Mouse (Mus musculus): ENCODE results near the gene Myd88.

DNA sequence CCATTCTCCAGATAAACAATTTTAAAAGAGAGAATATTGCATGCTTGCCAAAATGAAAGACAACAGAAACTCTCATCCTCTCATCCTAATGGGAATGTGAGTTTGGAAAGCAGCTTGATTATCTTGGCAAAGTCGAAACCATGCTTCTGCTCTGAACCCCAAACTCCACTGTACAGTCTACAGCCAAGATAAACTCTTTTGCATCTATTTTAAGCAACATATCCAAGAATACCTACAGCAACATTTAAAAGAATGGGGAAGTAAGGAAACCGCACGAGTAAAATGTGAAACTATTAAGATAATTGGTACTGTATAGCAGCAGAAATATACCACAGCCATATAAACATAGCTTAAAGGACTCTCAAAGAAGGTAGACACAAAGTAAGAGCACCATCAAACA, 12.7 kb downstream of the Myd88 start:
- TF ChIP-seq GATA1 (IDR thresholded peaks at IDR 0.05; ENCODE audit: borderline replicate concordance, low read length) (no peak), POLR2AphosphoS5 (IDR thresholded peaks at IDR 0.05; ENCODE audit: insufficient replicate concordance, low read depth, low read length) (no peak), CTCF (IDR thresholded peaks at IDR 0.05; ENCODE audit: low read depth, low read length) (no peak)

All from G1E (cell line).